Mouse (Mus musculus): Measurements from ENCODE around the gene Olfr557. TPM values are rescaled to one million over a fixed set of nuclear protein-coding genes. Genes with fewer than 3 reads are reported as not detected.
A peak's percentile ranks its signal among the peaks of the same experiment; 100 is the strongest.

Olfr557 gene
- not detected for total RNA-seq (2021)

DNA sequence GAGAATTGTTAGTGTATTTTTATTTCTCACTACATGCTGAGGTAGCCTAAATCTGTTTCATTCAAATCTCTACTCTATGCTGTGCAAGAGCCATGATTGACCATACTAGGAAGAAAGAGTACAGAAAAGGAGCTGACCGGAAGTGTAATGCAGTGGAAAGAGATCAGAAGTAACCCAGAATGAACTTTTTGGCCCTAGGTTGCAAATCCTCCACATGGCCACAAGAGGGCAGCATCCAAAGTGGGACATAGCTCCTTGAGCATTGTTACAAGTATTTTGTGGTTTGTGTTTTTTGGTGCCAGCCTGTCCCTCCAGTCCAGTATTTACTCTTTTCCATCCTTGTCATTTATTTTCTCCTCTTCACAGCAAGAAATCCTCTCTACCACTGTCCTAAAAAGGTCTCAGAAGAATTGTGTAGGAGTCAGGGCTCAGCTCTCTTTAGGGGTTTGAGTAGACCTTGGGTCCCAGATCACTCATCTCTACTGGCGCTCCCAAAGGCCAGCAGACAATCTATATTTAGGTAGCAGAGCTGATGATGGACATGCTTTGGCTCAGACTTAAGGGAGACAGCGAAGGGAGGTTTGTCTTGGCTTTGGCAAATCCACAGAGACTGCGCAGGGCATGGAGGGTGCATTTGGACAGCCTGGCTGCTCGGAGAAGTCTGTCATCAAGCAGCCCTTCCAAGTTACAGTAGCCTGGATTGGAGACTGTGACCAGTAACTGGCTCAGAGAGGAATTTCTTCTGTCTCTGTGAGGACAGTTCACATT lies at the start of gene Olfr557:
Olfr557 (plus strand) TSS at position 553 of the 768 bp plus-strand sequence.
- peak in 1 of 2 experiments; percentile 42 for DNase-seq (ENCODE audit: extremely low spot score in 1 of 2, low spot score in 1 of 2)

DNA sequence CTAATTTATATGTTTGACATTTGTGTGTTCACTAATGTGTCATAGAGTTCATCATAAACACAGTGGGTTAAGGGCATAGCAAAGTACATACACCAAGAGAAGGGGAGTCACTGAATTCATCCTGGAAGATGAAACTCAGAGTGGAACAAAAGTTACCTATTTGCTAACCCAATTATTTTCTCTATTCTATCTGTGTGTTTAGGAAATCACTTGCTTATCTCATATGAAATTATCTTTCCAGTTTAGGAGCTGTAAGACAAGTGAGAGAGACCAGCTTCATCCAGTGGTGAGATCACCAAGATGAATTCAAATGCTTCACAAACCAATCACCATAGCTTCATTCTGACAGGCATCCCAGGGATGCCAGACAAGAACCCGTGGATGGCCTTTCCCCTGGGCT lies 37.2 kb upstream of the Olfr557 start, which contains the start of gene Olfr555:
Olfr555 (plus strand) TSS at position 301 of the 400 bp plus-strand sequence.
- no peak for DNase-seq (ENCODE audit: extremely low spot score in 1 of 2, low spot score in 1 of 2)

DNA sequence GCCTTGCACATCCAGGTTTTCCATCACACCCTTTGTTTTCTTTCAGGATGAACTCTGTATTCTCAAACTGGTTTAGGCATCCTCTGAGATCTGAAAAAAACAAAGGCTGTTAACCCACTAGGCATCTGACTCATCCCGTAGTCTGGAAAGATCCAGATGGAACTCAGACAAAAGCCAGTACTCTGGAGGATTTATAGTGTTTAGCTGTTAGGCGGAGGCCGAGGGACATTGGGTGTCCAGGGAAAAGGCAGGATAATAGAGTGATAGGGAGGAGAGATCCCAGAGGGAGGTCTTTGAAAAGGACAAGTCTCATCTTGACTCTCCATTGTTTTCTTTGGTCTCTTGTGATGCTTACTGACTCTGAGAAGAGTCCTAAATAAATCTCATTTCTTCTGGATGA lies 31.1 kb upstream of the Olfr557 start, which contains the start of gene Olfr556:
Olfr556 (plus strand) TSS at position 301 of the 400 bp plus-strand sequence.
- no peak for DNase-seq (ENCODE audit: extremely low spot score in 1 of 2, low spot score in 1 of 2)

DNA sequence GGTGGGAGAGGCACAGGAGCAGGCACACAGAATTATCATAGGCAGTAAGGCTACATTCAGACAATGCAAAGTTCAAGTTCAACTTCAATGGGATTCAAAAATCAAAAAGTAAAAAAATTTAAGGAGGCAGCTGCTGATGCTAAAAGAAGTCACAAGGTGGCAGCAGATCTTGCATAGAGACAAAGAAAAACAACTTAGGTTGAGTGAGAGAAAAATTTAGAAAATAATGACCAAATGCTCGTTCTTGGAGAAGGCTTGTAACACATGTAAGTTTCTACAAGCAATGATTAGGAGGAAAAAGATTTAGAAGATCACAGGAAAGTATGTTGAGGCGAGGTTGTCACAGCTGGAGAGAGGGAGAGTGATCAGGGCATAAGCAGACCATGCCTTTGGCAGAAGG lies 30.3 kb upstream of the Olfr557 start:
- DNase-seq (ENCODE audit: extremely low spot score in 1 of 2, low spot score in 1 of 2): no peak

DNA sequence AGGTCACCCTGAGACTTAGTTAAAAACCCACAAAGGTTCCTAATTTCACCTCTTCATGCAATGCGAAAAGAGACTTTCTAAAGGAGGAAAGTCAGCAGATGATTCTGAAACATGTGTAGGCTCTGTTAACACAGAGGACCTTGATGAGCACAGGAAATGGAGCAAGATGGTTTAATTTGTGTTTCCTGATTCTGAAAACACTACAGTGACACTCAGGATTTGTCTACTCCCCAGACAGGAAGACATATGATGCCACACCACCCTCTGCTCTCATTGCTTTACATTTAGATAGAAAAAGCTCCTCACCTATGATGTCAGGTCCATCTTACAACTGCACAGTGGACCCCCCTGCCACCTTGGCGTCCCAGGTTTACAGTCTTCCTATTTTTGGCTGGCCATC lies 19.5 kb upstream of the Olfr557 start:
- no peak for DNase-seq (ENCODE audit: extremely low spot score in 1 of 2, low spot score in 1 of 2)

DNA sequence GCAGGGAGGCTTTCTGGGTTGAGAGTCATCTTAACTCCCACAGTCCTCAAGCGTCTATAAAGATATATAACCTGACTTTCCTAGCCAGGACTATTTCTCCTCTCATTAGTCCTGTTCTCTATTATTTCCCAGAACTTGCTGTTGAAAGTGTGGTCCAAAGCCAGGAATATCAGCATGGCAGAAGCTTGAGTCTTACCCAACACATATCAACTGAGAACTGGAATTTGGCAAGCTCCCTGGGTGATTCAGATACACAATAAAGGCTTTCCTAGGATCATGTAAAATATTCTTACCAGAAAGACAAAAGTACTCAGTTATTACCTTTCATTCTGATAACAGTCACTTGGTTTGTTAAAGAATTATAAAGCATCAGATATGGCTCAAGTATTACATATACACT lies 13.8 kb upstream of the Olfr557 start:
- no peak for DNase-seq (ENCODE audit: extremely low spot score in 1 of 2, low spot score in 1 of 2)

DNA sequence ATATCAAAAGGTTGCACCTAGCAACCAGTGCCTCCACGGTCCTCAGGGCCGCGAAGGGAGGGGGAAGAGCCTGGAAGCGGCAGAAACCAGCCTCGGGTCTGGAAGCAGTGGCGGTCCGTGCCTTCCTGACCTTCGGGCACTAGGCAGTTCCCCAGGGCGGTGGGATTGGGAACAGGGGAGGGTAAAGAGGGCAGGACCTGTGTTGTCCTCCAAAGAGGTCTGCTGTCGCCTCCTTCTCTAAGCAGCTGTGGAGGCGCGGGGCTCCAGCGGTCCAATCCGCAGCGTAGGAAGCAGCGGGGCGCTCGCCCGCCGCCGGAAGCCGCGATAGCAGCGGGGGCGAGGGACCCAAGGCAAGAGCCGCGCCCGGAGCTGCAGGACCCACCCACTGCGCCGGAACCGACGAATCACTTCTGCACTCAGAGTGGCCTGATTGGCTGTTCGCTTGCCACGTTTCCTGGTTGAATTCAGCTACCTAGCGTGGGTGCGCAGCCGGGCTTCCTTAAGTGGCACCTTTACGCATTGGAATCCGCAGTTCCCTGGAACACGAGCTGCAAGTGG lies 8.7 kb upstream of the Olfr557 start, which contains the start of gene Trim68:
Trim68 (minus strand) TSS at position 384 of the 558 bp plus-strand sequence.
- peak; percentile 73 for DNase-seq (ENCODE audit: extremely low spot score in 1 of 2, low spot score in 1 of 2)

DNA sequence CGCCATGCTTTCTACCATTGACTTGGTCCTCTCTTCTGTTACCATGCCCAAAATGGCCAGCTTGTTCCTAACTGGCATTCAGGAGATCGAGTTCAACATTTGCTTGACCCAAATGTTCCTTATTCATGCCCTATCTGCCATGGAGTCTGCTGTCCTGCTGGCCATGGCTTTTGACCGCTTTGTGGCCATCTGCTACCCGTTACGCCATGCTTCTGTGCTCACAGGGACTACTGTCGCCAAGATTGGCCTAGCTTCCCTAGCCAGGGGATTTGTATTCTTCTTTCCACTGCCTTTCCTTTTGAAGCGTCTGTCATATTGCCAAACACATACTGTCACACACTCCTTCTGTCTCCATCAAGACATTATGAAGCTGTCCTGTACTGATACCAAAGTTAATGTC lies 2.8 kb downstream of the Olfr557 start:
- DNase-seq (ENCODE audit: extremely low spot score in 1 of 2, low spot score in 1 of 2): no peak

DNA sequence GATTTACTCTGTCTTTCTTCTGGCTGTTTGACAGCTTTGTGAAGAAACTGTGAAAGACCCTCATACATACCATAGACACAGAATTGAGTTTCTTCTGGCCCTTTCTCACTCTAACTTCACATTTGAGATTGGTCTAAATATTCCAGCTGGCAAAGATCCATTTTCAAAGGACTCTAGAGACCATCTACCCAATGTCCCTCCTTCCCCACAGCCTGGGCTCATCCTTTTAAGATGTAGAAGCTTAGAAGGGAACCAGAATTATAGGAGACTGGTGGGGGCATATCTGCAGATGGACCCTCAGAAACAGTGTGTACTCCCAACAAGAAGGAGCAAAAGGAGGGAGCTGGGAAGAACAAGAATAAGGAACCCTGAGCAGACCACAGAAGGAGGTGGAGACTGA lies 6.2 kb downstream of the Olfr557 start, which contains the start of gene Olfr558:
Olfr558 (plus strand) TSS at position 301 of the 400 bp plus-strand sequence.
- no peak for DNase-seq (ENCODE audit: extremely low spot score in 1 of 2, low spot score in 1 of 2)

DNA sequence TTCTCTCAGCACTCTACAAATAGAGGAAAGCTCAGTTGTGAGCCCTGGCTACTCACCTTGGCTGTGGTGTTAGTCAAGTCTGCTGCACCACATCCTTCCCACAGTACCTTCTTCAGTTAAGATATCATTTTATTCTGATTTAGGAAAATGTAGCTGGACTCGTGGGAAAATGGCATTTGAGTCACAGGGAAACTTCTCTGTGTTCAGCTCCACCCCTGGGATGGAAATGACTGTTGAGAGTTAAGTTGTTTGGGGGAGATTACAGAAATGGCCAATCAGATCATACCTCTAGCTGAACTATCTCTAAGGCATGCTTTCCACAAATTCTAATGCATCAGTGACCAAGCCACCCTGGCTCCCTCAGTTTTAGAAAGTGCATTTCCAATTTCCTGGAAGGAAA lies 23.3 kb downstream of the Olfr557 start, which contains the start of gene Olfr33:
Olfr33 (minus strand) TSS at position 101 of the 400 bp plus-strand sequence.
- no peak for DNase-seq (ENCODE audit: extremely low spot score in 1 of 2, low spot score in 1 of 2)

DNA sequence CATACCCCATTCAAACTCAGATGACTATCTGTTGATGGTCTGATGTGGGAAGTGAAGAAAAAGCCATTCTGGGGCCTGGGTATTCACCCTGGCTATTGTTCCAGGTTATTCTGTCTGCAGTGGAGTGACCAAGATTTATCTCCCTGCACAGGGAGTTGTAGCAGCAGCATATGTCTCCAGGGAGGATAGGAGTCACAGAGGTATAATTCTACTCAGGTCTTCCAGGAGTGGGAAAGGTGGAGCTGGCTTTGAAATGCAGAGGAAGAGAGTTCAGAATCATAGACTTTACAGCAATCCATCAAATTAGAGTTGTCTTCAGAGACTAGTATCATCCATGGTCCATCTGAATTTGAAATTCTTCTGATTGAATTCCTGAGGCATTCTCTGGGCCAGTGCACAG lies 31.7 kb downstream of the Olfr557 start, which contains the start of gene Olfr559:
Olfr559 (minus strand) TSS at position 101 of the 400 bp plus-strand sequence.
- no peak for DNase-seq (ENCODE audit: extremely low spot score in 1 of 2, low spot score in 1 of 2)

DNA sequence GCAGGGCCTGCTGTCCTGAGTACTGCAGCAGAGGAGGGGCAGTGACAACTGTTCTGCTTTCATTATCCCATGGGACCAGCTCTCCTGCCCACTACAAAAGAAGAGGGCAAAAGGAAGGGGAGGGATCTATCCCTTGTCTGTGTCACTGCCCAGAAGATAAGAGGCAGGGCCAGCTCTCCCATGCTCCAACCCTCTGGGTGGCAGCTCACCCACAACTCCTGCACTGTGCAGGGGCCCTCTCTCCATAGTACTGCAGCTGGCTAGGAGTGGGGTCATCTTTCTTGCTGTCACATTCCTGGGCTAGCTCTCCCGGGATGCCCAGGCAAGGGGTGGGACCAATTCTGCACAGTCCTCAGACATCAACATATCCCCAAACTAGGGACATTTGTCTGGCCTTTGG lies 38.1 kb downstream of the Olfr557 start:
- DNase-seq (ENCODE audit: extremely low spot score in 1 of 2, low spot score in 1 of 2): no peak

DNA sequence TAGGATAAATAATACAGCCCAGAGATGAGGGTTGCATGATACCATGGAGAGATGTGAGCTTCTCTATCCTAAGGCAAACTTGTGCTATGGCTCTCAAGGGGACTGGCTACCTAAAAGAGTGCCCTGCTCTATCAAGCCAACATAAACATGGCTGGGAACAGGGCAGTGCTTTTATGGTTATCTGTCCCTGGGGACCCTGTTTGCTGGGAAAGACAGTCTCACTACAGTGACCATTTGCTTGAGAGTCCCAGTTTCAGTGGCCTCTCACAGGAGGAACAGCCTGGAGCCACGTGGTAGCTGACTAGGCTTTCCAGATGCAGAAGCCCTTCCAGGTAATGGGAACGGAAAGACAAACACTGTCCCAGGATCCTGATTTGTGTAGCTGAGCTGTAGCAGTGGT lies 42.0 kb downstream of the Olfr557 start:
- DNase-seq (ENCODE audit: extremely low spot score in 1 of 2, low spot score in 1 of 2): no peak

Other genes with a start within 250 kb of the Olfr557 start
- gene Olfr543, start 214.2 kb upstream of the Olfr557 start, total RNA-seq (2021): not detected
- not detected for gene Olfr544, start 207.6 kb upstream of the Olfr557 start, total RNA-seq (2021)
- not detected for gene Olfr545, start 196.3 kb upstream of the Olfr557 start, total RNA-seq (2021)
- not detected for gene Olfr547, start 161.2 kb upstream of the Olfr557 start, total RNA-seq (2021)
- not detected for gene Olfr548-ps1, start 155.0 kb upstream of the Olfr557 start, total RNA-seq (2021)
- not detected for gene Olfr549, start 146.0 kb upstream of the Olfr557 start, total RNA-seq (2021)
- 1 to 10 TPM; 2.1 to 3.6 TPM for gene Trim21, start 130.4 kb upstream of the Olfr557 start, total RNA-seq (2021)
- 1 to 10 TPM in 1 of 2 experiments, under 1 TPM in 1; 0.89 to 1.3 TPM for gene Olfr550, start 124.5 kb upstream of the Olfr557 start, total RNA-seq (2021)
- not detected for gene Olfr551, start 104.0 kb upstream of the Olfr557 start, total RNA-seq (2021)
- gene Olfr552, start 98.1 kb upstream of the Olfr557 start, total RNA-seq (2021): under 1 TPM in 1 of 2 experiments, not detected in 1; 0.10 TPM
- gene Olfr553, start 77.7 kb upstream of the Olfr557 start, total RNA-seq (2021): not detected
- gene Olfr554, start 57.5 kb upstream of the Olfr557 start, total RNA-seq (2021): not detected
- gene Olfr555, start 37.1 kb upstream of the Olfr557 start, total RNA-seq (2021): not detected
- under 1 TPM in 1 of 2 experiments, not detected in 1; 0.10 TPM for gene Olfr556, start 31.0 kb upstream of the Olfr557 start, total RNA-seq (2021)
- gene Trim68, start 8.6 kb upstream of the Olfr557 start, total RNA-seq (2021): 1 to 10 TPM; 4.5 to 7.6 TPM
- under 1 TPM; 0.49 TPM for gene Olfr558, start 6.3 kb downstream of the Olfr557 start, total RNA-seq (2021)
- not detected for gene Olfr33, start 23.2 kb downstream of the Olfr557 start, total RNA-seq (2021)
- gene Olfr559, start 31.6 kb downstream of the Olfr557 start, total RNA-seq (2021): not detected
- gene Olfr560, start 63.5 kb downstream of the Olfr557 start, total RNA-seq (2021): not detected
- gene Olfr78, start 63.6 kb downstream of the Olfr557 start, total RNA-seq (2021): under 1 TPM in 1 of 2 experiments, not detected in 1; 0.12 TPM
- not detected for gene Olfr561, start 75.3 kb downstream of the Olfr557 start, total RNA-seq (2021)
- gene Olfr564, start 107.6 kb downstream of the Olfr557 start, total RNA-seq (2021): not detected
- not detected for gene Olfr566, start 162.9 kb downstream of the Olfr557 start, total RNA-seq (2021)
- not detected for gene Olfr568, start 181.2 kb downstream of the Olfr557 start, total RNA-seq (2021)
- not detected for gene Olfr569, start 195.0 kb downstream of the Olfr557 start, total RNA-seq (2021)
- not detected for gene Olfr570, start 198.7 kb downstream of the Olfr557 start, total RNA-seq (2021)
- under 1 TPM in 1 of 2 experiments, not detected in 1; 0.05 TPM for gene Olfr571, start 221.6 kb downstream of the Olfr557 start, total RNA-seq (2021)
- not detected for gene Olfr572, start 228.5 kb downstream of the Olfr557 start, total RNA-seq (2021)
- not detected for gene Olfr573-ps1, start 246.7 kb downstream of the Olfr557 start, total RNA-seq (2021)